Mouse (Mus musculus) cerebellum, adult 9-10 months (tissue): Measurements from ENCODE around the gene Ppp1cb.

Experiments
- DNase-seq: peaks from one replicate; pipeline ENCODE4 v3.0.0; 2022

Gene Ppp1cb

GRCm38 (mm10) chr5:32445287-32445921 lies 13.2 kb upstream of the Ppp1cb start:
- no peak for DNase-seq

- peak; percentile 79 for DNase-seq
Observed at GRCm38 (mm10) chr5:32446394-32446793, 12.2 kb upstream of the Ppp1cb start.

- DNase-seq, result no peak
Observed at GRCm38 (mm10) chr5:32446810-32447209, 11.8 kb upstream of the Ppp1cb start.

- peak; percentile 65 for DNase-seq
Observed at GRCm38 (mm10) chr5:32459251-32459881, 723 bp downstream of the Ppp1cb start.

- DNase-seq, result peak; percentile 58
Observed at GRCm38 (mm10) chr5:32459882-32460751, 1.5 kb downstream of the Ppp1cb start.

GRCm38 (mm10) chr5:32460973-32461372 lies 2.3 kb downstream of the Ppp1cb start:
- DNase-seq, result no peak

- DNase-seq, result no peak
Observed at GRCm38 (mm10) chr5:32472332-32473028, 13.8 kb downstream of the Ppp1cb start.

GRCm38 (mm10) chr5:32473029-32473352 lies 14.3 kb downstream of the Ppp1cb start:
- DNase-seq, result no peak

- DNase-seq, result no peak
Observed at GRCm38 (mm10) chr5:32476501-32476900, 17.9 kb downstream of the Ppp1cb start.

GRCm38 (mm10) chr5:32478972-32479371 lies 20.3 kb downstream of the Ppp1cb start:
- DNase-seq, result no peak

- no peak for DNase-seq
Observed at GRCm38 (mm10) chr5:32485430-32485829, 26.8 kb downstream of the Ppp1cb start.

- no peak for DNase-seq
Observed at GRCm38 (mm10) chr5:32488044-32488443, 29.4 kb downstream of the Ppp1cb start.

- DNase-seq, result no peak
Observed at GRCm38 (mm10) chr5:32494084-32494700, 35.5 kb downstream of the Ppp1cb start.

- no peak for DNase-seq
Observed at GRCm38 (mm10) chr5:32508766-32509165, 50.1 kb downstream of the Ppp1cb start.

- peak; percentile 58 for DNase-seq
Observed at GRCm38 (mm10) chr5:32520381-32520780, 61.7 kb downstream of the Ppp1cb start.

GRCm38 (mm10) chr5:32549449-32549848 lies 90.8 kb downstream of the Ppp1cb start:
- DNase-seq, result no peak

- DNase-seq, result no peak
Observed at GRCm38 (mm10) chr5:32564697-32565096, 106.1 kb downstream of the Ppp1cb start.
